Mouse (Mus musculus): ENCODE data around the gene Pstk.

DNA sequence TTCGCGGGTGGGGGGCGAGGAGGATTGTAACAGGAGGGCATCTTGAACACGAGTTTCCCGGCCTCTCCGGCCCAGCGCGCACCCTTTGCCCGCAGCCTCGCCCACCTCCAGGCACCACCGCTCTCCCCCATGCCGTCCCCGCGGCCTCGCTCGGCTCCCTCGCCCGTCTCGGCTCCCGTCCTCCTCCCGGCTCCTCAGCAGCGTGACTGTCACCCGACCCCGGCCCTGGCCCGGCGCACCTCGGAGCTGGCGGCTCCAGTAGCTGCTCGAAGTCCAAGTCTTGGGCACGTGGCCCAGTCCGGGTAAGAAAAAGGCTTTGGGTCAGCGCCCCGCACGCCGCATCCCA is 8.7 kb upstream of the Pstk start:
- TF ChIP-seq CTCF (IDR thresholded peaks at IDR 0.05), result no peak
- TF ChIP-seq EP300 (IDR thresholded peaks at IDR 0.05), result no peak
